ENCODE assay signal across 8 mouse cellular contexts in the genomic region with DNA sequence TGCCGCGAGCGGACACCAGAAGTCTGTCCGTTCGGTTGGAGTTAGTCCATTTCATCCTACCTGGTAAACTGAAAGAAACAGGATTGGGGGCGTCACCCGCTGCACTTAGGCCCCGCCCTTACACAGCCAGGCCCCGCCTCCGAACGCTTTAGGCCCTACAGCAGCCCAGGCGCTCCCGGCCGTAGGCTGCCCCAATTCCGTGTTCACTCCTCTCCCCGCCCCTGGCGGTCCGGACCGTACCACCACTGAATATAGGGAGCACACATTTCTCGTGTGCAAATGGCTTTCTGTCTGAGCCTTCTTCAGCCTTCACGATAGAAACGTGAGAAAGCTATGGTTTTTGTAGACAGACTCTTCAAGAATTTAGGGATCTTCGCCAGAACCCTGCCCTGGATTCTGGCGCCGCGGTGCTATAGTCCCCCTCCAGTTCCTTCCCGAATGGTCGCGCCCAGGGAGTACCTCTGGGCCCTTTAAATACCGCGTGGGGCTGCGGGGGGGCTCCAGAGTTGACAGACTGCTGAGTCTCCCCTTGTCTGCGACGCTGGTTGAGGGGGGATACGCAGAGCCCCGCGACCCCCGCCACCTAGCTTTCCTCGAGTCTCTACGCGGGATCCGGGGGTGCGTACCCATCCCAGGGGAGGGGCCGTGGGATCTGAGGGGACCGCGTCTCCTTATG. TPM values are rescaled to one million over a fixed set of nuclear protein-coding genes. Genes with fewer than 3 reads are reported as not detected.
DNase-seq lines count a peak whose midpoint lies in the region; ATAC-seq and TF ChIP-seq lines count a peak whose summit lies in the region.

A gene (plus strand): TSS at position 232 of the 676 bp plus-strand sequence.

- H3K4me2 ChIP-seq in embryonic facial prominence, embryonic 13.5 days: peak within 1 kb of the TSS; percentile 98
- peak within 1 kb of the TSS; percentile 91 for H3K4me2 ChIP-seq in limb, embryonic 12.5 days
- H3K4me2 ChIP-seq in midbrain, embryonic 15.5 days: peak within 1 kb of the TSS; percentile 92

- no peaks in the 10 kb centered on the region for H3K9me3 ChIP-seq in embryonic facial prominence, embryonic 13.5 days
- H3K9me3 ChIP-seq in limb, embryonic 12.5 days: no peaks in the 10 kb centered on the region
- H3K9me3 ChIP-seq in midbrain, embryonic 15.5 days: no peaks in the 10 kb centered on the region

- H3K36me3 ChIP-seq in embryonic facial prominence, embryonic 13.5 days: no peaks in the 10 kb centered on the region
- no peaks in the 10 kb centered on the region for H3K36me3 ChIP-seq in kidney, adult 2 months (ENCODE audit: control insufficient read depth, insufficient read depth, low read length)
- H3K36me3 ChIP-seq in limb, embryonic 12.5 days: no peaks in the 10 kb centered on the region
- H3K36me3 ChIP-seq in midbrain, embryonic 15.5 days (replicated peaks): no peaks in the 10 kb centered on the region
- H3K36me3 ChIP-seq in spleen, adult 2 months (ENCODE audit: control insufficient read depth, insufficient read depth, low read length): no peaks in the 10 kb centered on the region

- WGBS in embryonic facial prominence, embryonic 13.5 days: under 1% methylated on average over 46 of the region's 46 CpGs
- WGBS in kidney, adult 2 months: 1% methylated on average over 46 of the region's 46 CpGs
- WGBS in limb, embryonic 12.5 days: under 1% methylated on average over 46 of the region's 46 CpGs
- under 1% methylated on average over 46 of the region's 46 CpGs for WGBS in midbrain, embryonic 15.5 days
- under 1% methylated on average over 46 of the region's 46 CpGs for WGBS in spleen, adult 2 months

- TF ChIP-seq POLR2A in kidney, adult 2 months (IDR thresholded peaks at IDR 0.05; ENCODE audit: low read depth, low read length): no peak
- peak; percentile 41; the same call in 1 of the 2 replicates for TF ChIP-seq POLR2A in spleen, adult 2 months (IDR thresholded peaks at IDR 0.05; ENCODE audit: low read depth, low read length)

- peak within 1 kb of the TSS; percentile 80 for H3K27ac ChIP-seq in embryonic facial prominence, embryonic 13.5 days
- H3K27ac ChIP-seq in kidney, adult 2 months (ENCODE audit: insufficient read depth, low read depth, low read length): peak within 1 kb of the TSS; percentile 94
- H3K27ac ChIP-seq in limb, embryonic 12.5 days: peak within 1 kb of the TSS; percentile 56
- H3K27ac ChIP-seq in midbrain, embryonic 15.5 days: peak within 1 kb of the TSS; percentile 75
- H3K27ac ChIP-seq in spleen, adult 2 months (ENCODE audit: insufficient read depth, low read length): peak within 1 kb of the TSS; percentile 90

- H3K4me3 ChIP-seq in embryonic facial prominence, embryonic 13.5 days: peak within 1 kb of the TSS; percentile 87
- peak within 1 kb of the TSS; percentile 95 for H3K4me3 ChIP-seq in kidney, adult 2 months (ENCODE audit: insufficient read depth, low read depth, low read length)
- H3K4me3 ChIP-seq in limb, embryonic 12.5 days (replicated peaks): peak within 1 kb of the TSS; percentile 79
- peak within 1 kb of the TSS; percentile 90 for H3K4me3 ChIP-seq in midbrain, embryonic 15.5 days
- peak within 1 kb of the TSS; percentile 92 for H3K4me3 ChIP-seq in spleen, adult 2 months (ENCODE audit: extremely low read depth, insufficient read depth, insufficient read length)

- peak; percentile 92 for DNase-seq in 3134 (ENCODE audit: extremely low read depth, insufficient read length, low spot score)
- peak; percentile 94 to 96 for DNase-seq in adrenal gland, postnatal 36 days
- peak; percentile 96 to 97 for DNase-seq in heart, adult 18-20 months
- DNase-seq in kidney, adult 2 months: peak; percentile 98
- peak; percentile 92 to 94 for DNase-seq in spleen, adult 2 months (ENCODE audit: low read depth in 1 of 2, low spot score in 2 of 2)

- no peak for TF ChIP-seq CTCF in kidney, adult 2 months (conservative IDR thresholded peaks at IDR 0.05; ENCODE audit: insufficient read depth, insufficient read length, low read depth, low read length)
- TF ChIP-seq CTCF in spleen, adult 2 months (IDR thresholded peaks at IDR 0.05; ENCODE audit: extremely low read depth, insufficient read depth, insufficient read length, insufficient replicate concordance): no peak

- 0 out of 2 replicates have a peak, but pooled peaks cover 9% of the 10 kb centered on the region for H3K27me3 ChIP-seq in embryonic facial prominence, embryonic 13.5 days
- no peaks in the 10 kb centered on the region for H3K27me3 ChIP-seq in kidney, adult 2 months (replicated peaks; ENCODE audit: control insufficient read depth, insufficient read depth, low read length)
- no peaks in the 10 kb centered on the region; the same call in 1 of the 2 replicates for H3K27me3 ChIP-seq in limb, embryonic 12.5 days
- H3K27me3 ChIP-seq in midbrain, embryonic 15.5 days (replicated peaks): peaks cover 10% of the 10 kb centered on the region; the same call in 1 of the 2 replicates
- H3K27me3 ChIP-seq in spleen, adult 2 months (ENCODE audit: control insufficient read depth, insufficient read depth, low read length): no peaks in the 10 kb centered on the region

- peak within 1 kb of the TSS; percentile 75 for H3K9ac ChIP-seq in embryonic facial prominence, embryonic 13.5 days
- H3K9ac ChIP-seq in limb, embryonic 12.5 days (replicated peaks): peak within 1 kb of the TSS; percentile 65
- peak within 1 kb of the TSS; percentile 74 for H3K9ac ChIP-seq in midbrain, embryonic 15.5 days

- peak; percentile 99 for ATAC-seq in embryonic facial prominence, embryonic 13.5 days (ENCODE audit: insufficient number of reproducible peaks, insufficient read depth, low FRiP score, low TSS enrichment, low read depth)
- peak; percentile 98 for ATAC-seq in limb, embryonic 12.5 days (ENCODE audit: insufficient number of reproducible peaks, insufficient read depth, low FRiP score, low TSS enrichment, low read depth)
- peak; percentile 99 for ATAC-seq in midbrain, embryonic 15.5 days (replicated peaks)

- peaks cover 12% of the 10 kb centered on the region for H3K4me1 ChIP-seq in embryonic facial prominence, embryonic 13.5 days
- H3K4me1 ChIP-seq in kidney, adult 2 months (ENCODE audit: control insufficient read depth, insufficient read depth, low read length): peaks cover 4% of the 10 kb centered on the region; the same call in 1 of the 2 replicates
- H3K4me1 ChIP-seq in limb, embryonic 12.5 days (replicated peaks): peaks cover 10% of the 10 kb centered on the region
- H3K4me1 ChIP-seq in midbrain, embryonic 15.5 days: peaks cover 14% of the 10 kb centered on the region
- peaks cover 22% of the 10 kb centered on the region for H3K4me1 ChIP-seq in spleen, adult 2 months (ENCODE audit: control insufficient read depth, insufficient read depth, insufficient read length)

RNA-seq across cellular contexts. Expression of the gene that starts here (rescaled TPM):
- 10 to 100 TPM; 48.0 to 55.3 TPM for total RNA-seq in adrenal gland, postnatal 36 days (2021)
- 13.8 and 18.3 TPM in 2 replicates for polyA plus RNA-seq in embryonic facial prominence, embryonic 13.5 days (2015; fragmentation: Nextera tagmentation; extraction: Ambion mirVana)
- 100 to 1,000 TPM; 105 to 143 TPM for total RNA-seq in heart, adult 18-20 months (2021)
- 24.0 and 32.3 TPM in 2 replicates for polyA plus RNA-seq in kidney, adult 2 months (2012; rRNA removed)
- polyA plus RNA-seq in limb, embryonic 12.5 days (2016; fragmentation: Nextera tagmentation; extraction: Ambion mirVana): 15.0 and 15.4 TPM in 2 replicates
- 20.0 and 21.1 TPM in 2 replicates for polyA plus RNA-seq in midbrain, embryonic 15.5 days (2015; fragmentation: Nextera tagmentation; extraction: Ambion mirVana)
- 81.2 and 103 TPM in 2 replicates for polyA plus RNA-seq in spleen, adult 2 months (2012; rRNA removed)

Comparison
In these comparisons a context has a peak if more than half of its experiments do, and no peak if none do; other contexts are left out.
1. Peak in every context shown above with its lines: DNase-seq, ATAC-seq, H3K4me3 ChIP-seq and H3K27ac ChIP-seq.